Mouse (Mus musculus) adrenal gland, postnatal 14 days (tissue): ENCODE measurements at regions not wholly inside any gene's neighbourhood (a gene's known extent, or its start where the extent isn't known, plus 50 kb on each side); places are given as distances from the start of the nearest gene placed in this dataset.

ENCODE experiments used
- DNase-seq: peaks from one replicate; pipeline ENCODE4 v3.0.0; 2021; ENCODE audit warnings: mixed read lengths

- no peak for DNase-seq
These were observed 136.6 kb upstream of the Wdr44 start for GRCm38 (mm10) chrX:23556271-23556670.

DNA sequence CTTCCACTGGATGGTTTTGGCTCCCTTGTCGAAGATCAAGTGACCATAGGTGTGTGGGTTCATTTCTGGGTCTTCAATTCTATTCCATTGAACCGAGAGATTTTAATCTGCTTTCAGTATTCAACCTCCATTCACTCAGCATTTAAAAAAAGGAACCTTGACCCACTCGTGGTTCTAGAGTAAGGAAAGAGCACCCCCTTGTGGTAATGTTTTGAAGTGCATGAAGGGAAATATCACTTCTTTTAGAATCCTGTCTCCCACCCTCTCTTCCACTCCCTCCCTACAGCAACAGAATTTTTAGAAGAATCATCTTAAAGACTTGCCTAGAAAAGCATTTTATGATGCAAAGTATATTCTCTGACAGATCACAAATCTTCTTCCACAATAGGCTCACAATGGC lies 127.3 kb upstream of the Wdr44 start:
- peak; percentile 15 for DNase-seq
